Mouse (Mus musculus) spleen, adult 2 months (tissue): Measurements from ENCODE around the gene Zfp831.

Experiments used
- CTCF ChIP-seq: fragments of 200-500 bp; IDR thresholded peaks from 2 replicates; pipeline ENCODE4 v1.5.1; 2011; ENCODE audit warnings: mild to moderate bottlenecking, inconsistent platforms; ENCODE audit not compliant: insufficient read depth, insufficient read length, insufficient replicate concordance; ENCODE audit errors: extremely low read depth
- POLR2A ChIP-seq: fragments of 200-500 bp; IDR thresholded peaks from 2 replicates; pipeline ENCODE4 v1.6.1; 2011; ENCODE audit warnings: low read depth, low read length, inconsistent platforms

- no peak for TF ChIP-seq POLR2A
- no peak for TF ChIP-seq CTCF
Measured at GRCm38 (mm10) chr2:174754231-174754630, 110.9 kb downstream of the Zfp831 start.
